Mouse (Mus musculus) heart, adult 2 months (tissue): ENCODE results near the gene Eps8.

ENCODE experiments used
- CTCF ChIP-seq: fragments of 200-600 bp; IDR thresholded peaks from 2 replicates; pipeline ENCODE4 v1.8.1; 2022; ENCODE audit warnings: antibody characterized with exemption, mild to moderate bottlenecking, moderate library complexity
- POLR2A ChIP-seq: fragments of 200-500 bp; IDR thresholded peaks from 2 replicates; pipeline ENCODE4 v1.6.1; 2011; ENCODE audit warnings: mild to moderate bottlenecking, low read depth, low read length, control low read depth; ENCODE audit not compliant: insufficient read depth

DNA sequence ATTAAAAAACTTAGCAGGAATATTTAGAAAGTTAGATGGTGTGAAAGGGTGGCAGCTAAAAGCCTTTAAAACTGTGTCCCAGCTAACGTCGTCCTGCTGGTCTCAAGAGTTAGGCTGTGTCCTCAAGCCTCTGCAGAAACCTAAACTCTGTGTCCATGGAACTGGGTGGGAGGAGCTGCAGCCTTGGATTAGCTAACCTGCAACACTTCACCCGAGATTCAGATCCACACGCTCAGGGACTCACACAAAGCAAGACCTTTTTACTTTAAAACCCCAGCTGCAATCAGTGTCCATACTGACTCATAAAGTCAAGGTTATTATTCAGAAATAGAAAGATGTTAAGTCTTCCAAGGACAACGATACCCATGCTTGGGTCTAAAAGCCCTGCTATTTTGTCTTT is 18.5 kb downstream of the Eps8 start:
- TF ChIP-seq CTCF (no peak), POLR2A (no peak)
